19 mouse cellular contexts compared by ENCODE assay signal in genomic region chr13:117732738-117733137, GRCm38 (mm10).
"Had no signal": no experiment of that assay in that cellular context is flagged by ENCODE, and none has a peak within 500 bp of the region (broad histone marks: within the 10 kb centered on the region; RNA-seq: fewer than 3 reads in every experiment).

No protein-coding gene starts in this region.

- H3K4me1 ChIP-seq: kidney, embryonic 15.5 days; limb, embryonic 12.5 days; limb, embryonic 15.5 days; liver, embryonic 13.5 days; midbrain, embryonic 12.5 days; midbrain, embryonic 15.5 days; neural tube, embryonic 12.5 days; neural tube, embryonic 15.5 days; stomach, embryonic 15.5 days had no signal

- H3K9ac ChIP-seq: kidney, embryonic 15.5 days; limb, embryonic 12.5 days; limb, embryonic 15.5 days; liver, embryonic 13.5 days; lung, embryonic 14.5 days; midbrain, embryonic 12.5 days; midbrain, embryonic 15.5 days; neural tube, embryonic 12.5 days; neural tube, embryonic 15.5 days; stomach, embryonic 15.5 days had no signal

- H3K27ac ChIP-seq: kidney, embryonic 15.5 days; limb, embryonic 12.5 days; limb, embryonic 15.5 days; liver, embryonic 13.5 days; macrophage; midbrain, embryonic 12.5 days; midbrain, embryonic 15.5 days; neural tube, embryonic 12.5 days; neural tube, embryonic 15.5 days; stomach, embryonic 15.5 days had no signal

- DNase-seq: kidney, adult 8-10 months; kidney, postnatal 10 days; kidney, postnatal 36 days; left cerebral cortex, postnatal 4 days; liver, embryonic 13.5 days; lung, embryonic 14.5 days; right cerebral cortex, adult 18-20 months; right cerebral cortex, postnatal 25 days; spleen, adult 18-20 months; thymus, postnatal 25 days had no signal

- H3K9me3 ChIP-seq: kidney, embryonic 15.5 days; limb, embryonic 12.5 days; limb, embryonic 15.5 days; liver, embryonic 13.5 days; midbrain, embryonic 12.5 days; midbrain, embryonic 15.5 days; neural tube, embryonic 12.5 days; neural tube, embryonic 15.5 days; stomach, embryonic 15.5 days had no signal

- H3K36me3 ChIP-seq: kidney, embryonic 15.5 days; limb, embryonic 12.5 days; limb, embryonic 15.5 days; liver, embryonic 13.5 days; midbrain, embryonic 12.5 days; midbrain, embryonic 15.5 days; neural tube, embryonic 12.5 days; neural tube, embryonic 15.5 days; stomach, embryonic 15.5 days had no signal

- H3K4me3 ChIP-seq: kidney, embryonic 15.5 days; limb, embryonic 12.5 days; limb, embryonic 15.5 days; liver, embryonic 13.5 days; midbrain, embryonic 12.5 days; midbrain, embryonic 15.5 days; neural tube, embryonic 12.5 days; neural tube, embryonic 15.5 days; stomach, embryonic 15.5 days had no signal
